Mouse (Mus musculus) heart, adult 2 months (tissue): ENCODE measurements around the gene Agap1.

Experiments used
- CTCF ChIP-seq: fragments of 200-600 bp; IDR thresholded peaks from 2 replicates; pipeline ENCODE4 v1.8.1; 2022; ENCODE audit warnings: antibody characterized with exemption, mild to moderate bottlenecking, moderate library complexity
- EP300 ChIP-seq: fragments of 200-500 bp; IDR thresholded peaks from 2 replicates; pipeline ENCODE4 v1.6.1; 2011; ENCODE audit warnings: low read depth, low read length, control low read depth; ENCODE audit not compliant: insufficient read depth
- POLR2A ChIP-seq: fragments of 200-500 bp; IDR thresholded peaks from 2 replicates; pipeline ENCODE4 v1.6.1; 2011; ENCODE audit warnings: mild to moderate bottlenecking, low read depth, low read length, control low read depth; ENCODE audit not compliant: insufficient read depth

- TF ChIP-seq CTCF (peak; percentile 65), EP300 (no peak), POLR2A (no peak)
These were observed 221.8 kb downstream of the Agap1 start for GRCm38 (mm10) chr1:89676411-89676810.
